Mouse (Mus musculus) MEL (cell line): ENCODE measurements at regions not wholly inside any gene's neighbourhood (a gene's known extent, or its start where the extent isn't known, plus 50 kb on each side); places are given as distances from the start of the nearest gene placed in this dataset.

Source experiments
- DNase-seq: peaks from one replicate; pipeline ENCODE4 v3.0.0; 2011; ENCODE audit warnings: low read depth, low spot score
- H3K27ac ChIP-seq: 2 replicates; pipeline ENCODE4 v1.5.1; 2012; ENCODE audit warnings: low read depth, mild to moderate bottlenecking, control low read depth, low read length, moderate library complexity; ENCODE audit not compliant: control insufficient read depth
- H3K27me3 ChIP-seq, 2 experiments: fragments of 150-350 bp in 1 of 2; sonication (generic) in 1 of 2; 2 replicates each; pipeline ENCODE4 v1.6.1; 2012; ENCODE audit warnings: low read length in 2 of 2, mild to moderate bottlenecking in 2 of 2, improper control_type of control experiment in 1 of 2, moderate library complexity in 1 of 2; ENCODE audit not compliant: insufficient read depth in 2 of 2, control insufficient read depth in 1 of 2
- H3K36me3 ChIP-seq, 2 experiments: 2 replicates each; pipeline ENCODE4 v1.6.1; 2012 to 2014; ENCODE audit warnings: low read length in 2 of 2, improper control_type of control experiment in 1 of 2, inconsistent platforms in 1 of 2, mild to moderate bottlenecking in 1 of 2; ENCODE audit not compliant: insufficient read depth in 2 of 2, control insufficient read depth in 1 of 2
- H3K4me1 ChIP-seq, 2 experiments: fragments of 150-350 bp in 1 of 2; sonication (generic) in 1 of 2; 2 replicates each; pipeline ENCODE4 v1.6.1; 2012; ENCODE audit warnings: low read length in 2 of 2, improper control_type of control experiment in 1 of 2, mild to moderate bottlenecking in 1 of 2; ENCODE audit not compliant: insufficient read depth in 2 of 2, control insufficient read depth in 1 of 2
- H3K4me3 ChIP-seq, 2 experiments: fragments of 150-350 bp in 1 of 2; sonication (generic) in 1 of 2; 2 replicates each; pipeline ENCODE4 v1.5.1; 2012; ENCODE audit warnings: low read depth in 2 of 2, low read length in 2 of 2, mild to moderate bottlenecking in 2 of 2, moderate library complexity in 2 of 2, control low read depth in 1 of 2, improper control_type of control experiment in 1 of 2; ENCODE audit not compliant: control insufficient read depth in 1 of 2, insufficient read depth in 1 of 2
- H3K79me2 ChIP-seq: 2 replicates; pipeline ENCODE4 v1.6.1; 2012; ENCODE audit warnings: mild to moderate bottlenecking, low read length, moderate library complexity; ENCODE audit not compliant: control insufficient read depth, poor library complexity, insufficient read depth
- H3K9ac ChIP-seq: 2 replicates; pipeline ENCODE4 v1.6.1; 2012; ENCODE audit warnings: low read depth, mild to moderate bottlenecking, control low read depth, low read length, moderate library complexity; ENCODE audit not compliant: control insufficient read depth, poor library complexity, severe bottlenecking
- H3K9me3 ChIP-seq: fragments of 150-350 bp; sonication (generic); replicated peaks from 2 replicates; pipeline ENCODE4 v1.6.1; 2012; ENCODE audit warnings: mild to moderate bottlenecking, low read length, improper control_type of control experiment, moderate library complexity; ENCODE audit not compliant: insufficient read depth
- CHD2 ChIP-seq: IDR thresholded peaks from 2 replicates; pipeline ENCODE4 v1.6.1; 2011; ENCODE audit warnings: low read length, improper control_type of control experiment
- CTCF ChIP-seq, 3 experiments: IDR thresholded peaks in 2 of 3; conservative IDR thresholded peaks in 1 of 3; 2 replicates each; pipeline ENCODE4 v1.5.1; 2011 to 2012; ENCODE audit warnings: low read length in 3 of 3, low read depth in 2 of 3, mild to moderate bottlenecking in 2 of 3, improper control_type of control experiment in 1 of 3, inconsistent platforms in 1 of 3, mixed read lengths in 1 of 3, moderate library complexity in 1 of 3; ENCODE audit not compliant: control insufficient read depth in 1 of 3, insufficient read depth in 1 of 3, poor library complexity in 1 of 3, severe bottlenecking in 1 of 3
- GABPA ChIP-seq: IDR thresholded peaks from 2 replicates; pipeline ENCODE4 v1.6.1; 2012; ENCODE audit warnings: low read depth, mild to moderate bottlenecking, inconsistent platforms, low read length, improper control_type of control experiment, moderate library complexity
- GATA1 ChIP-seq: IDR thresholded peaks from 2 replicates; pipeline ENCODE4 v1.6.1; 2011; ENCODE audit warnings: low read depth, low read length, improper control_type of control experiment
- HCFC1 ChIP-seq: IDR thresholded peaks from 2 replicates; pipeline ENCODE4 v1.6.1; 2012; ENCODE audit warnings: low read depth, mild to moderate bottlenecking, inconsistent platforms, low read length, improper control_type of control experiment, moderate library complexity
- JUND ChIP-seq: IDR thresholded peaks from 2 replicates; pipeline ENCODE4 v1.6.1; 2011; ENCODE audit warnings: low read depth, mild to moderate bottlenecking, improper control_type of control experiment, low read length
- KAT2A ChIP-seq: conservative IDR thresholded peaks from 2 replicates; pipeline ENCODE4 v1.6.1; 2012; ENCODE audit warnings: low read depth, low read length, improper control_type of control experiment, inconsistent platforms
- MXI1 ChIP-seq: IDR thresholded peaks from 2 replicates; pipeline ENCODE4 v1.6.1; 2011; ENCODE audit warnings: mild to moderate bottlenecking, low read depth, low read length, improper control_type of control experiment
- NELFE ChIP-seq: IDR thresholded peaks from 2 replicates; pipeline ENCODE4 v1.6.1; 2011; ENCODE audit warnings: low read depth, low read length, improper control_type of control experiment
- POLR2A ChIP-seq, 2 experiments: IDR thresholded peaks; 2 replicates each; pipeline ENCODE4 v1.6.1; 2011 to 2012; ENCODE audit warnings: low read length in 2 of 2, mild to moderate bottlenecking in 2 of 2, control low read depth in 1 of 2, improper control_type of control experiment in 1 of 2, low read depth in 1 of 2, moderate library complexity in 1 of 2; ENCODE audit not compliant: control insufficient read depth in 1 of 2, insufficient read depth in 1 of 2, poor library complexity in 1 of 2
- POLR2AphosphoS2 ChIP-seq: IDR thresholded peaks from 2 replicates; pipeline ENCODE4 v1.6.1; 2011; ENCODE audit warnings: low read length, improper control_type of control experiment
- RAD21 ChIP-seq: IDR thresholded peaks from 2 replicates; pipeline ENCODE4 v1.6.1; 2011; ENCODE audit warnings: mild to moderate bottlenecking, low read depth, low read length, improper control_type of control experiment
- RCOR1 ChIP-seq: IDR thresholded peaks from 2 replicates; pipeline ENCODE4 v1.6.1; 2012; ENCODE audit warnings: low read depth, mild to moderate bottlenecking, inconsistent platforms, low read length, improper control_type of control experiment
- SMC3 ChIP-seq: IDR thresholded peaks from 2 replicates; pipeline ENCODE4 v1.6.1; 2011; ENCODE audit warnings: low read depth, low read length, improper control_type of control experiment
- TCF12 ChIP-seq: IDR thresholded peaks from 2 replicates; pipeline ENCODE4 v1.6.1; 2014; ENCODE audit warnings: low read depth, mild to moderate bottlenecking, inconsistent platforms, low read length, improper control_type of control experiment, moderate library complexity
- USF1 ChIP-seq: IDR thresholded peaks from 2 replicates; pipeline ENCODE4 v1.6.1; 2014; ENCODE audit warnings: low read depth, mild to moderate bottlenecking, inconsistent platforms, low read length, improper control_type of control experiment, moderate library complexity
- USF2 ChIP-seq, 2 experiments: IDR thresholded peaks; 2 replicates each; pipeline ENCODE4 v1.6.1; 2011 to 2012; ENCODE audit warnings: improper control_type of control experiment in 2 of 2, low read length in 2 of 2, borderline replicate concordance in 1 of 2, inconsistent platforms in 1 of 2, low read depth in 1 of 2, mild to moderate bottlenecking in 1 of 2; ENCODE audit not compliant: insufficient read depth in 1 of 2
- ZC3H11A ChIP-seq: IDR thresholded peaks from 2 replicates; pipeline ENCODE4 v1.6.1; 2012; ENCODE audit warnings: low read depth, mild to moderate bottlenecking, inconsistent platforms, low read length, improper control_type of control experiment
- ZKSCAN1 ChIP-seq: IDR thresholded peaks from 2 replicates; pipeline ENCODE4 v1.6.1; 2012; ENCODE audit warnings: low read depth, mild to moderate bottlenecking, inconsistent platforms, low read length, improper control_type of control experiment, moderate library complexity
- ZNF384 ChIP-seq: IDR thresholded peaks from 2 replicates; pipeline ENCODE4 v1.6.1; 2012; ENCODE audit warnings: low read depth, mild to moderate bottlenecking, inconsistent platforms, low read length, improper control_type of control experiment

DNA sequence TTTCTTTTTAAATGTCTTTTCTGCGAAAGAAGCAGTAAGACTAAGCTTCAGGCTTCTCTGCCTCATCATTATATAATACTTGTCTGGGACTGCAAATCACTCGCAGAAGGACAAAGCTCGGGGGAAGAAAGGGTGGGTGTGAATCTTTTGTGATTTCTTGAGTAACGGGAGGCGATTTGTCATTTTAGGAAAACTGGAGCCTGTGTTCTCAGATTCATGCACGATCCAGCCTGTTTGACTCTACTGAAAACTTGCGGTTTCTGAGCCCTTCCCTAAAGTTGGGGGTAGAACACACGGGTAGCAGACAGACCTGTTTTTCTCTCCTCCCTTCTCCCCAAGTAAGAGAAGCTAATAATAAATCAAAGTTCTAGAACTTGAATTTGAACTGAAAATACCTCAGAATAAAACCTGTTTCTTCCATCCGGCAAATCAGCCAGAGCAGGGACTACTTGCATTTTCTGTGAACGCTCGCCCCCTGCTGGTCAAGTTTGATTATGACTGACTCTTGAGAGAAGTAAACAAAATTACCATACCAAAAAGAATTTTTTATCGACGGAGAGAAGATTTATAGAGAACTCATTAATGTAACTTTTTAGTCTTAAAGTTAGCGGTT is 288.2 kb upstream of the Rps6ka3 start:
- no peak overlapping the region for H3K4me3 ChIP-seq
- DNase-seq: peak; percentile 82
- no peak for TF ChIP-seq ZKSCAN1
- peak; percentile 78 for TF ChIP-seq RAD21
- no peak for TF ChIP-seq RCOR1
- TF ChIP-seq MXI1: no peak
- no peak for TF ChIP-seq KAT2A
- TF ChIP-seq GABPA: no peak
- peak; percentile 80 for TF ChIP-seq SMC3
- peak; percentile 71 for TF ChIP-seq ZC3H11A
- TF ChIP-seq CHD2: no peak
- TF ChIP-seq CTCF (IDR thresholded peaks at IDR 0.05 in 2 of 3, conservative IDR thresholded peaks at IDR 0.05 in 1 of 3; ENCODE audit: control insufficient read depth in 1 of 3, insufficient read depth in 1 of 3, low read depth in 2 of 3, low read length in 3 of 3, poor library complexity in 1 of 3, severe bottlenecking in 1 of 3): peak; percentile 38 to 81 (median 71); a peak in 5 of 6 replicates
- H3K79me2 ChIP-seq: no peaks in the 10 kb centered on the region
- no peak overlapping the region for H3K27ac ChIP-seq
- H3K4me1 ChIP-seq: 0 out of 4 replicates have a peak, but pooled peaks cover 0 to 3% of the 10 kb centered on the region in 2 experiments
- no peak overlapping the region for H3K9ac ChIP-seq
- H3K9me3 ChIP-seq: no peaks in the 10 kb centered on the region
- no peaks in the 10 kb centered on the region for H3K36me3 ChIP-seq
- H3K27me3 ChIP-seq: no peaks in the 10 kb centered on the region; a peak in 2 of 4 replicates

DNA sequence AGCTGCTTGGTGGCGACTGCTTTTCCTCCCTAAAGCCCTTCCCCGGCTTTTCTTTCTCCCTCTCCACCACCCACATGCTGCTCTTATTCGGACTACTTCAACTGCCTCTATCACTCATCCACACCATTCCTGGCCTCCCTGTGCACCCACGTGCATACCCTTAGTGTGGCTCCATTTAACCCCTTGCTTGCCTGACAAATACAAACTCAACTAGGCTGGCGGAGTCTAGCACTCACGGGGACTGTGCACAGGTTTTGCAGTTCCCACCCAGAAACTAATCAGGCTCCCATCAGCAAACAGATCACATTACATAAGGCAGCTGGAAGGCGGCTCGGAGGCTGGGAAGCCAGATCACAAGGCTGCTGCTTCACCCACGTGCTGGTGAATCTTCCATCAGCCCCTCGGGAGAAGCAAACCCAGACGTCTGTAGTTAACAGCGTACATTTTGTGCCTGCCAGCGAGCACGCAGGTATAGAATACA is 287.0 kb upstream of the Rps6ka3 start:
- DNase-seq: no peak
- Histone ChIP-seq H3K36me3 (no peaks in the 10 kb centered on the region), H3K79me2 (no peaks in the 10 kb centered on the region), H3K27me3 (no peaks in the 10 kb centered on the region; a peak in 2 of 4 replicates), H3K9ac (no peak overlapping the region), H3K4me1 (0 out of 4 replicates have a peak, but pooled peaks cover 0 to 3% of the 10 kb centered on the region in 2 experiments), H3K4me3 (no peak overlapping the region), H3K9me3 (no peaks in the 10 kb centered on the region), H3K27ac (no peak overlapping the region)
- TF ChIP-seq JUND: no peak
- no peak for TF ChIP-seq USF2 (IDR thresholded peaks at IDR 0.05; ENCODE audit: borderline replicate concordance in 1 of 2, insufficient read depth in 1 of 2, low read depth in 1 of 2, low read length in 2 of 2)
- no peak for TF ChIP-seq RCOR1
- TF ChIP-seq KAT2A: no peak
- TF ChIP-seq HCFC1: no peak
- no peak for TF ChIP-seq SMC3
- no peak for TF ChIP-seq ZC3H11A
- no peak for TF ChIP-seq NELFE
- no peak for TF ChIP-seq TCF12
- TF ChIP-seq POLR2A (IDR thresholded peaks at IDR 0.05; ENCODE audit: control insufficient read depth in 1 of 2, insufficient read depth in 1 of 2, low read depth in 1 of 2, low read length in 2 of 2, poor library complexity in 1 of 2): no peak
- TF ChIP-seq GATA1: no peak
- no peak for TF ChIP-seq USF1
- TF ChIP-seq ZNF384: no peak
- TF ChIP-seq CHD2: no peak
- TF ChIP-seq POLR2AphosphoS2: no peak
- no peak for TF ChIP-seq RAD21
